Mouse (Mus musculus): ENCODE data around the gene Tulp3.
A peak's percentile ranks its signal among the peaks of the same experiment; 100 is the strongest.
"Not testable (repeated sequence)": the region's sequence is repeated elsewhere in the genome, so short reads cannot be mapped to it uniquely, and the experiment has no call there.

Tulp3 gene

GRCm38 (mm10) chr6:128358999-128359398, 3.3 kb upstream of the Tulp3 start:
- peak; percentile 58 for DNase-seq (ENCODE audit: low read depth)

- DNase-seq (ENCODE audit: low read depth), result peak; percentile 44
These were observed 410 bp downstream of the Tulp3 start for GRCm38 (mm10) chr6:128355201-128355681.

GRCm38 (mm10) chr6:128354140-128354539, 1.5 kb downstream of the Tulp3 start:
- DNase-seq (ENCODE audit: low read depth), result peak; percentile 71

GRCm38 (mm10) chr6:128349711-128350110, 5.9 kb downstream of the Tulp3 start:
- peak; percentile 78 for DNase-seq (ENCODE audit: low read depth)

- no peak for DNase-seq (ENCODE audit: low read depth)
These were observed 8.9 kb downstream of the Tulp3 start for GRCm38 (mm10) chr6:128346782-128347181.

- DNase-seq (ENCODE audit: low read depth), result peak; percentile 99
These were observed 10.0 kb downstream of the Tulp3 start for GRCm38 (mm10) chr6:128345623-128346022.

- DNase-seq (ENCODE audit: low read depth), result no peak
These were observed 13.5 kb downstream of the Tulp3 start for GRCm38 (mm10) chr6:128341956-128342723.

GRCm38 (mm10) chr6:128338876-128339275, 16.8 kb downstream of the Tulp3 start:
- DNase-seq (ENCODE audit: low read depth), result no peak

- DNase-seq (ENCODE audit: low read depth), result no peak
These were observed 18.2 kb downstream of the Tulp3 start for GRCm38 (mm10) chr6:128337467-128337866.

- peak; percentile 83 for DNase-seq (ENCODE audit: low read depth)
These were observed 21.1 kb downstream of the Tulp3 start for GRCm38 (mm10) chr6:128334397-128335124.

- DNase-seq (ENCODE audit: low read depth), result peak; percentile 87
These were observed 37.3 kb downstream of the Tulp3 start for GRCm38 (mm10) chr6:128318317-128318716.

- DNase-seq (ENCODE audit: low read depth), result no peak
These were observed 40.1 kb downstream of the Tulp3 start for GRCm38 (mm10) chr6:128315597-128315996.

- no peak for DNase-seq (ENCODE audit: low read depth)
These were observed 40.9 kb downstream of the Tulp3 start for GRCm38 (mm10) chr6:128314796-128315195.

- DNase-seq (ENCODE audit: low read depth), result peak; percentile 77
These were observed 47.3 kb downstream of the Tulp3 start for GRCm38 (mm10) chr6:128308311-128308710.

- DNase-seq (ENCODE audit: low read depth), result no peak
These were observed 50.9 kb downstream of the Tulp3 start for GRCm38 (mm10) chr6:128304801-128305200.

GRCm38 (mm10) chr6:128302640-128303039, 53.0 kb downstream of the Tulp3 start:
- not testable (repeated sequence) for DNase-seq (ENCODE audit: low read depth)

GRCm38 (mm10) chr6:128301891-128302290, 53.8 kb downstream of the Tulp3 start:
- DNase-seq (ENCODE audit: low read depth), result no peak

- DNase-seq (ENCODE audit: low read depth), result no peak
These were observed 54.2 kb downstream of the Tulp3 start for GRCm38 (mm10) chr6:128301458-128301857.

GRCm38 (mm10) chr6:128300134-128301001, 55.3 kb downstream of the Tulp3 start, which contains the start of gene Tead4:
Gene Tead4, minus strand, starts transcription at chr6:128300823.
- DNase-seq (ENCODE audit: low read depth), result no peak

- no peak for DNase-seq (ENCODE audit: low read depth)
These were observed 56.1 kb downstream of the Tulp3 start for GRCm38 (mm10) chr6:128299292-128300133.

GRCm38 (mm10) chr6:128298246-128298645, 57.4 kb downstream of the Tulp3 start:
- DNase-seq (ENCODE audit: low read depth), result no peak
